Mouse (Mus musculus): ENCODE measurements around the gene Pfkm. TPM values are rescaled to one million over a fixed set of nuclear protein-coding genes. Genes with fewer than 3 reads are reported as not detected.

Pfkm gene
- polyA plus RNA-seq, 1 experiment: 401 TPM

GRCm38 (mm10) chr15:98170365-98170764 lies 78.0 kb downstream of the Pfkm start:
- peaks cover 64% of the 10 kb centered on the region for H3K27me3 ChIP-seq (ENCODE audit: control insufficient read depth, insufficient read depth, insufficient read length)
- H3K79me2 ChIP-seq (ENCODE audit: control insufficient read depth, insufficient read depth): no peaks in the 10 kb centered on the region
- H3K4me2 ChIP-seq (ENCODE audit: low read depth): no peak overlapping the region
- no peaks in the 10 kb centered on the region for H3K36me3 ChIP-seq (ENCODE audit: control insufficient read depth, insufficient read depth)
- H3K4me3 ChIP-seq: no peak overlapping the region
- H3ac ChIP-seq (ENCODE audit: control insufficient read depth, insufficient read length): no peak overlapping the region
- TF ChIP-seq MYOD1 (IDR thresholded peaks at IDR 0.05; ENCODE audit: control insufficient read depth in 1 of 3, insufficient read length in 2 of 3, low read depth in 2 of 3): peak in 2 of 3 experiments; percentile 44 to 50
- no peak for TF ChIP-seq MAX (IDR thresholded peaks at IDR 0.05; ENCODE audit: low read depth)
- TF ChIP-seq E2F4 (IDR thresholded peaks at IDR 0.05; ENCODE audit: insufficient read depth): no peak

- Histone ChIP-seq H3ac (ENCODE audit: control insufficient read depth, insufficient read length) (no peak overlapping the region), H3K36me3 (ENCODE audit: control insufficient read depth, insufficient read depth) (no peaks in the 10 kb centered on the region)
These were observed 78.5 kb downstream of the Pfkm start for GRCm38 (mm10) chr15:98170917-98171316.

GRCm38 (mm10) chr15:98172113-98172512 lies 79.7 kb downstream of the Pfkm start:
- H3K4me3 ChIP-seq: no peak overlapping the region

More at GRCm38 (mm10) chr15:98170917-98171316, 78.5 kb downstream of the Pfkm start:
- TF ChIP-seq REST (IDR thresholded peaks at IDR 0.05; ENCODE audit: insufficient read depth, insufficient read length) (no peak), TCF12 (IDR thresholded peaks at IDR 0.05; ENCODE audit: insufficient read depth, poor library complexity, severe bottlenecking) (no peak)
- H3K27me3 ChIP-seq (ENCODE audit: control insufficient read depth, insufficient read depth, insufficient read length): peaks cover 59% of the 10 kb centered on the region
- H3K4me3 ChIP-seq: no peak overlapping the region
- H3K4me2 ChIP-seq (ENCODE audit: low read depth): no peak overlapping the region
- no peaks in the 10 kb centered on the region for H3K79me2 ChIP-seq (ENCODE audit: control insufficient read depth, insufficient read depth)

GRCm38 (mm10) chr15:98173821-98174220 lies 81.4 kb downstream of the Pfkm start:
- TF ChIP-seq POLR2AphosphoS2 (IDR thresholded peaks at IDR 0.05; ENCODE audit: insufficient read length, low read depth): no peak
- TF ChIP-seq POLR2A (IDR thresholded peaks at IDR 0.05; ENCODE audit: insufficient read length, low read depth): no peak
- TF ChIP-seq CEBPB (IDR thresholded peaks at IDR 0.05; ENCODE audit: insufficient read depth, poor library complexity, severe bottlenecking): no peak
- TF ChIP-seq REST (IDR thresholded peaks at IDR 0.05; ENCODE audit: insufficient read depth, insufficient read length): no peak
- no peak overlapping the region for H3K4me2 ChIP-seq (ENCODE audit: low read depth)
- H3K36me3 ChIP-seq (ENCODE audit: control insufficient read depth, insufficient read depth): no peaks in the 10 kb centered on the region
- H3K79me2 ChIP-seq (ENCODE audit: control insufficient read depth, insufficient read depth): no peaks in the 10 kb centered on the region
- no peak overlapping the region for H3ac ChIP-seq (ENCODE audit: control insufficient read depth, insufficient read length)
- H3K4me3 ChIP-seq: no peak overlapping the region
- H3K27me3 ChIP-seq (ENCODE audit: control insufficient read depth, insufficient read depth, insufficient read length): peaks cover 57% of the 10 kb centered on the region

More at GRCm38 (mm10) chr15:98172113-98172512, 79.7 kb downstream of the Pfkm start:
- Histone ChIP-seq H3K4me2 (ENCODE audit: low read depth) (no peak overlapping the region), H3K79me2 (ENCODE audit: control insufficient read depth, insufficient read depth) (no peaks in the 10 kb centered on the region), H3ac (ENCODE audit: control insufficient read depth, insufficient read length) (no peak overlapping the region), H3K36me3 (ENCODE audit: control insufficient read depth, insufficient read depth) (no peaks in the 10 kb centered on the region), H3K27me3 (ENCODE audit: control insufficient read depth, insufficient read depth, insufficient read length) (peaks cover 64% of the 10 kb centered on the region)
- TF ChIP-seq MAX (IDR thresholded peaks at IDR 0.05; ENCODE audit: low read depth) (no peak), REST (IDR thresholded peaks at IDR 0.05; ENCODE audit: insufficient read depth, insufficient read length) (no peak), POLR2AphosphoS2 (IDR thresholded peaks at IDR 0.05; ENCODE audit: insufficient read length, low read depth) (no peak), E2F4 (IDR thresholded peaks at IDR 0.05; ENCODE audit: insufficient read depth) (no peak), SRF (IDR thresholded peaks at IDR 0.05; ENCODE audit: control insufficient read depth, insufficient read length, low read depth) (no peak), MYOG (IDR thresholded peaks at IDR 0.05; ENCODE audit: control insufficient read depth in 1 of 3, insufficient read depth in 1 of 3, insufficient read length in 2 of 3, low read depth in 2 of 3) (no peak), POLR2A (IDR thresholded peaks at IDR 0.05; ENCODE audit: insufficient read length, low read depth) (no peak), MYOD1 (IDR thresholded peaks at IDR 0.05; ENCODE audit: control insufficient read depth in 1 of 3, insufficient read length in 2 of 3, low read depth in 2 of 3) (no peak), CEBPB (IDR thresholded peaks at IDR 0.05; ENCODE audit: insufficient read depth, poor library complexity, severe bottlenecking) (no peak), USF1 (IDR thresholded peaks at IDR 0.05; ENCODE audit: low read depth) (no peak), TCF3 (IDR thresholded peaks at IDR 0.05; ENCODE audit: insufficient read length, low read depth) (no peak), TCF12 (IDR thresholded peaks at IDR 0.05; ENCODE audit: insufficient read depth, poor library complexity, severe bottlenecking) (no peak)

- peaks cover 31% of the 10 kb centered on the region for H3K27me3 ChIP-seq (ENCODE audit: control insufficient read depth, insufficient read depth, insufficient read length)
- H3K36me3 ChIP-seq (ENCODE audit: control insufficient read depth, insufficient read depth): no peaks in the 10 kb centered on the region
- no peak overlapping the region for H3ac ChIP-seq (ENCODE audit: control insufficient read depth, insufficient read length)
- no peak for TF ChIP-seq E2F4 (IDR thresholded peaks at IDR 0.05; ENCODE audit: insufficient read depth)
- no peak for TF ChIP-seq POLR2A (IDR thresholded peaks at IDR 0.05; ENCODE audit: insufficient read length, low read depth)
- TF ChIP-seq TCF12 (IDR thresholded peaks at IDR 0.05; ENCODE audit: insufficient read depth, poor library complexity, severe bottlenecking): no peak
- no peak for TF ChIP-seq MYOG (IDR thresholded peaks at IDR 0.05; ENCODE audit: control insufficient read depth in 1 of 3, insufficient read depth in 1 of 3, insufficient read length in 2 of 3, low read depth in 2 of 3)
- H3K79me2 ChIP-seq (ENCODE audit: control insufficient read depth, insufficient read depth): no peaks in the 10 kb centered on the region
- H3K4me3 ChIP-seq: no peak overlapping the region
- H3K4me2 ChIP-seq (ENCODE audit: low read depth): no peak overlapping the region
These were observed 84.9 kb downstream of the Pfkm start for GRCm38 (mm10) chr15:98177320-98177719.

- H3ac ChIP-seq (ENCODE audit: control insufficient read depth, insufficient read length): no peak overlapping the region
- no peaks in the 10 kb centered on the region for H3K79me2 ChIP-seq (ENCODE audit: control insufficient read depth, insufficient read depth)
- H3K36me3 ChIP-seq (ENCODE audit: control insufficient read depth, insufficient read depth): no peaks in the 10 kb centered on the region
- peak overlapping the region; percentile 90 for H3K4me2 ChIP-seq (ENCODE audit: low read depth)
- TF ChIP-seq E2F4 (IDR thresholded peaks at IDR 0.05; ENCODE audit: insufficient read depth): no peak
- no peak for TF ChIP-seq POLR2AphosphoS2 (IDR thresholded peaks at IDR 0.05; ENCODE audit: insufficient read length, low read depth)
- peaks cover 16% of the 10 kb centered on the region for H3K27me3 ChIP-seq (ENCODE audit: control insufficient read depth, insufficient read depth, insufficient read length)
- peak overlapping the region; percentile 15 for H3K4me3 ChIP-seq
These were observed 88.3 kb downstream of the Pfkm start for GRCm38 (mm10) chr15:98180567-98181131.

Measured in myocyte (in vitro differentiated cells).